Mouse (Mus musculus) G1E (cell line): ENCODE data around the gene Olfr1348. TPM values are rescaled to one million over a fixed set of nuclear protein-coding genes. Genes with fewer than 3 reads are reported as not detected.
"Not testable (repeated sequence)": the region's sequence is repeated elsewhere in the genome, so short reads cannot be mapped to it uniquely, and the experiment has no call there.

Experiments used
- ATAC-seq: 2 replicates; pipeline ENCODE4 v1.8.0; 2016; ENCODE audit warnings: mild to moderate bottlenecking; ENCODE audit not compliant: insufficient number of reproducible peaks, poor library complexity, low FRiP score, severe bottlenecking; ENCODE audit errors: extremely low read depth
- DNase-seq: peaks from one replicate; pipeline ENCODE4 v3.0.0; 2012; ENCODE audit warnings: low spot score
- H3K27me3 ChIP-seq: 2 replicates; pipeline ENCODE4 v1.6.1; 2012; ENCODE audit warnings: mild to moderate bottlenecking, low read length, inconsistent platforms; ENCODE audit not compliant: insufficient read depth
- H3K36me3 ChIP-seq: replicated peaks from 2 replicates; pipeline ENCODE3; 2012; ENCODE audit warnings: mild to moderate bottlenecking, inconsistent platforms
- H3K4me1 ChIP-seq: 2 replicates; pipeline ENCODE4 v1.6.1; 2012; ENCODE audit warnings: low read depth, low read length, inconsistent platforms, mixed read lengths; ENCODE audit not compliant: insufficient read depth
- H3K4me3 ChIP-seq: 2 replicates; pipeline ENCODE4 v1.5.1; 2012; ENCODE audit warnings: low read depth, mild to moderate bottlenecking, inconsistent platforms, low read length, moderate library complexity, mixed read lengths
- H3K9me3 ChIP-seq: replicated peaks from 2 replicates; pipeline ENCODE4 v1.6.1; 2012; ENCODE audit warnings: inconsistent platforms
- CTCF ChIP-seq: IDR thresholded peaks from 2 replicates; pipeline ENCODE4 v1.5.1; 2012; ENCODE audit warnings: low read depth, low read length, inconsistent platforms, mixed read lengths
- GATA1 ChIP-seq: IDR thresholded peaks from 2 replicates; pipeline ENCODE4 v1.6.1; 2012; ENCODE audit warnings: borderline replicate concordance, low read length, inconsistent platforms, mixed read lengths
- GATA2 ChIP-seq: IDR thresholded peaks from 2 replicates; pipeline ENCODE4 v1.6.1; 2012; ENCODE audit warnings: low read depth, low read length, inconsistent platforms, borderline replicate concordance
- POLR2AphosphoS5 ChIP-seq: IDR thresholded peaks from 2 replicates; pipeline ENCODE4 v1.6.1; 2012; ENCODE audit warnings: low read depth, low read length, inconsistent platforms; ENCODE audit not compliant: insufficient replicate concordance
- TAL1 ChIP-seq: conservative IDR thresholded peaks from 2 replicates; pipeline ENCODE4 v1.6.1; 2012; ENCODE audit warnings: low read depth, low read length, inconsistent platforms, mixed read lengths
- polyA plus RNA-seq: library from polyadenylated mRNA; stranded (reverse); fragments of >175 nt; gene quantifications from 2 replicates; pipeline ENCODE4 v1.2.3, GENCODE M21; 2012
- total RNA-seq, 2 experiments: library from RNA; stranded (forward) in 1 of 2; stranded (reverse) in 1 of 2; fragments of 200-1000 nt in 1 of 2; fragments of >200 nt in 1 of 2; fragmentation: Nextera tagmentation in 1 of 2; gene quantifications; 2 replicates each; pipeline ENCODE4 v1.2.3; 2014 to 2017

Gene Olfr1348
- not detected in 2 replicates for total RNA-seq (2014; fragmentation: Nextera tagmentation)
- 0.23 TPM in 1 of 2 replicates, not detected in the other for total RNA-seq (2017)
- not detected in 2 replicates for polyA plus RNA-seq

DNA sequence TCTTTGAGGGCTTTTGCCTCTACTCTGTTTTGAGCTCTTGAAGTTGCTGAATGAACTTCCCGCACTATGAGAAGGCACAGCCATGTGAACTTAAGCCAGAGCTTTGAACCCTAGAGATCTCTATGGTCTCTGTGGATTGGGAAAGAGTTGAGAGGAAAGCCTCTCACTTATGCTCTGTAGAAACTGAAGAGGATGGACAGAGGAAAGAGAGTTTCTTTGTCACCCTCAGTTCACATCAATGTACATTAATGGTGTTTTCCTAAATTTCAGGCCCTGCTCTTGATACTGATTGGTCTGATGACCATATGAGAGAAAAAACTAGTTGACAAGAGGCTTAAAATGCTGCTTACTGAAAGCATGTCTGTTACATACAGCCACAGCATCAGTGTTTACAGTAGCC, at the start of gene Olfr1348:
Gene Olfr1348 (minus strand): TSS at position 101 of the 400 bp plus-strand sequence.
- DNase-seq = no peak
- TF ChIP-seq CTCF = no peak
- no peak for TF ChIP-seq TAL1
- TF ChIP-seq GATA1 = no peak
- TF ChIP-seq POLR2AphosphoS5 = no peak
- TF ChIP-seq GATA2 = no peak
- H3K27me3 ChIP-seq = no peaks in the 10 kb centered on the region
- H3K9me3 ChIP-seq = no peaks in the 10 kb centered on the region
- H3K36me3 ChIP-seq = no peaks in the 10 kb centered on the region
- ATAC-seq = no peak
- no peak within 1 kb of the TSS for H3K4me3 ChIP-seq
- H3K4me1 ChIP-seq = no peaks in the 10 kb centered on the region

DNA sequence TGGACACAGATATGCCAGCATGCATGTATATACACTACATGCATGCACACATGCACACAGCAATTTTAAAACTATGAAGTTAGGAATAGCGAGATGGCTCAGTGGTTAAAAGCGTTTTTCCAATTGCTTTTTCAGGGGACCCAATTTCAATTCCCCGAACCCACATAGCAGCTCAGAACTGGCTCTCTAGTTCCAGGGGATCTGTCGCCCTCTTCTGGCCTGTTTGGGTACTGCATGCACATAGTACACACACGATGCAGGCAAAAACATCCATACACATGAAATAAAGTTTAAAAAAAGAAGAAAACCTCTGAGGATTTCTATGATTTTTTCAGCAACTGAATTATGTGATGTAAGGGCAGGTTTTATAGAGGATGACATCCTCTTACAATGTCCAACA, 17.6 kb upstream of the Olfr1348 start:
- no peaks in the 10 kb centered on the region for H3K4me1 ChIP-seq
- no peak for ATAC-seq
- H3K27me3 ChIP-seq = no peaks in the 10 kb centered on the region
- no peaks in the 10 kb centered on the region for H3K36me3 ChIP-seq
- H3K9me3 ChIP-seq = peaks cover 2% of the 10 kb centered on the region; the same call in 1 of the 2 replicates
- no peak for DNase-seq
- no peak for TF ChIP-seq TAL1
- TF ChIP-seq CTCF = peak; percentile 59
- H3K4me3 ChIP-seq = no peak overlapping the region

DNA sequence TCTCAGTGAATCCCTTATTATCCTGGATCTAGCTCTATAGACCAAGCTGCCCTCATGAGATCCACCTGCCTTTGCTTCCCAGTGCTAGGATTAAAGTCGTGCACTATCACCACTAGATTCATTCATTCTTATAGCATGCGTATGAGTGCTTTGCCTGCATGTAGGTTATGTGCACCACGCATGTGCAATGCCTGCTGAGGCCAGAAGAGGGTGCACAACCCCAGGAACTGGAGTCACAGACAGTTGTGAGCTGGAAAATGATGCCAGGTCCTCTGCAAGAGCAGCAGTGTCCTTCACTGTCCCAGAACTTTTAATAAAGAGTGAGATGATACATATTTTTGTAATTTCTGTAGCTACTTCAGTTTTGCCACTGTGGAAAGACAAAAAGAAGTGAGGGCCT, 16.5 kb upstream of the Olfr1348 start:
- no peak for TF ChIP-seq TAL1
- TF ChIP-seq CTCF = no peak
- TF ChIP-seq POLR2AphosphoS5 = no peak
- TF ChIP-seq GATA1 = no peak
- TF ChIP-seq GATA2 = no peak
- DNase-seq = no peak
- H3K9me3 ChIP-seq = peaks cover 2% of the 10 kb centered on the region; the same call in 1 of the 2 replicates

DNA sequence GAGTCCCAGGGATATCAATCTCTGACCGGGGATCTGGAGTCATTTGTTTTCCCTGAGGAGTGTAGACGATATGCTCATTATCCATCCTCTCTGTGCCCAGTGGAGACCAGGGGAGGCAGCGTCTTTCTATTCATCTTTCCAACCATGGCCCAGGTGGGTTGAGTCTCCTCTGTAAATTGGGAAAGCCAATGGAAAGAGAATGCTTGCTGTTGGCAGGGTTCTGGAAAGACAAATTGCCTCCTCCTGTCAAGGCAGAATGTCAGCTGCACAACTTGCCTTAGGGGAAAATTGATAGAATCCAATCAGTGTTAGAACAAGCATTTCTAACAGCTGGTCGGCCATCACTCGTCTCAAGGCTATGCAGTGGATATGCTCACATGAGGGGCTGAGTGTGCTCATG, 14.3 kb upstream of the Olfr1348 start, which contains the start of gene Olfr1349:
Gene Olfr1349 (minus strand): TSS at position 101 of the 400 bp plus-strand sequence.
- Histone ChIP-seq H3K9me3 (peaks cover 2% of the 10 kb centered on the region; the same call in 1 of the 2 replicates), H3K4me1 (no peaks in the 10 kb centered on the region), H3K4me3 (no peak within 1 kb of the TSS), H3K36me3 (no peaks in the 10 kb centered on the region), H3K27me3 (no peaks in the 10 kb centered on the region)
- no peak for DNase-seq
- TF ChIP-seq TAL1 (no peak), GATA1 (no peak), GATA2 (no peak), POLR2AphosphoS5 (no peak)
- no peak for ATAC-seq

More for the DNA sequence above, 16.5 kb upstream of the Olfr1348 start:
- H3K4me1 ChIP-seq = no peaks in the 10 kb centered on the region
- no peaks in the 10 kb centered on the region for H3K36me3 ChIP-seq
- H3K4me3 ChIP-seq = no peak overlapping the region
- no peaks in the 10 kb centered on the region for H3K27me3 ChIP-seq
- no peak for ATAC-seq

DNA sequence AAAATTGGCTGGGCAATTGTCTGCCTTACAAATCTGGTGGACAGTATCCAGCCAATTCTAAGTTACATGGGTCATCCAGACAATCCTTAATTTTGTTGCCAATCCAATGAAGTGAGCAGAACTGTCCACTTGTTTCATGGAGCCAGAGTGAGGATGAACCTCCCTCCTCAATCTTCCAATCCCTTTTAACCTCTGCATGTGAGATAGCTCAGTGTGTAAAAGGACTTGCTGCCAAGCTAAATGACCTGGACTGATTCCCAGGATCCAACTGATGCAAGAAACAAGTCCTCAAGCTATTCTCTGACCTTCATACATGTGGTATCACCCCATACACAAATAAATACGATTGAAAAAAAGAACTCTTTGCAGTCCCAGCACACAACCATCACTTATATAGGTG, 13.1 kb upstream of the Olfr1348 start:
- Histone ChIP-seq H3K4me3 (no peak overlapping the region), H3K27me3 (no peaks in the 10 kb centered on the region), H3K9me3 (peaks cover 2% of the 10 kb centered on the region; the same call in 1 of the 2 replicates), H3K36me3 (no peaks in the 10 kb centered on the region), H3K4me1 (no peaks in the 10 kb centered on the region)
- no peak for ATAC-seq
- TF ChIP-seq POLR2AphosphoS5 (no peak), GATA1 (no peak), GATA2 (no peak), TAL1 (no peak), CTCF (no peak)
- DNase-seq = no peak

DNA sequence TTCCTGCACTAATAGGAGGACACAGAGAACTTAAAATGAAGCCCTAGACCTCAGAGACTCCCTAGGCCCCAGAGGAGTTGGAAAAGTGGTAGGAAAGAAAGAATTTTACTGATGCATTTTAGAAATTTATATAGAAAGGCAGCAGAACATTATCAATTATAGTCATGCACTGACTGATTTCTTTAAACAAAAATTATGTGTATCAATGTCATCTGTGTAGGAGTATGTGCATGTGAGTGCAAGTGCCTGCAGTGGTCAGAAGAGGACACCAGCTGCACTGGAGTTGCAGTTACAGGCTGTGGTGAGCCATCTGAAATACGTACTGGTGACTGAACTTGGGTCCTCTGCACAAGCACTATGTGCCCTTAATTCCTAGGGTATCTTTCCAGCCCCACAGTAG, 8.9 kb downstream of the Olfr1348 start, which contains the start of gene Olfr1347:
Gene Olfr1347 (minus strand): TSS at position 101 of the 400 bp plus-strand sequence.
- no peak for ATAC-seq
- Histone ChIP-seq H3K36me3 (no peaks in the 10 kb centered on the region), H3K4me1 (no peaks in the 10 kb centered on the region), H3K4me3 (no peak within 1 kb of the TSS), H3K9me3 (no peaks in the 10 kb centered on the region), H3K27me3 (no peaks in the 10 kb centered on the region)
- TF ChIP-seq GATA1 = no peak
- no peak for DNase-seq

DNA sequence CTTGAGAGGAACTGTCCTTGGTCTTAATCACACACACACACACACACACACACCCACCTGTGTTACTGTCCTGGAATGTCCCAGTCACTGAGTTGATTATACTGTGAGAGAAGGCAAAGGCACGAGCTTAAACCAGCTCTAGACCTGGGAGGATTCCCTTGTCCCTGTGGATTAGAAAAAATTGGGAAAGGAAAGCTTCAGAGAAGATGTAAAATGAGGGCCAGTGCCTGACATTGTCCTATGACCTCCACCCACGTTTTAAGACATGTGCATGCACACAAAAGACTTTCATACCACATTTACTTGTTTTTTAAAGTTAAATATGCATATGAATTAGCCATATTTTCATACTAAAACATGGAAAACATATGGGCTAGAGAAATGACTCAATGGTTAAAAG, 21.7 kb downstream of the Olfr1348 start, which contains the start of gene Olfr5:
Gene Olfr5 (minus strand): TSS at position 101 of the 400 bp plus-strand sequence.
- Histone ChIP-seq H3K4me1 (no peaks in the 10 kb centered on the region), H3K27me3 (no peaks in the 10 kb centered on the region), H3K9me3 (no peaks in the 10 kb centered on the region), H3K4me3 (no peak within 1 kb of the TSS), H3K36me3 (no peaks in the 10 kb centered on the region)
- TF ChIP-seq GATA2 = no peak
- ATAC-seq (no peak), DNase-seq (no peak)

DNA sequence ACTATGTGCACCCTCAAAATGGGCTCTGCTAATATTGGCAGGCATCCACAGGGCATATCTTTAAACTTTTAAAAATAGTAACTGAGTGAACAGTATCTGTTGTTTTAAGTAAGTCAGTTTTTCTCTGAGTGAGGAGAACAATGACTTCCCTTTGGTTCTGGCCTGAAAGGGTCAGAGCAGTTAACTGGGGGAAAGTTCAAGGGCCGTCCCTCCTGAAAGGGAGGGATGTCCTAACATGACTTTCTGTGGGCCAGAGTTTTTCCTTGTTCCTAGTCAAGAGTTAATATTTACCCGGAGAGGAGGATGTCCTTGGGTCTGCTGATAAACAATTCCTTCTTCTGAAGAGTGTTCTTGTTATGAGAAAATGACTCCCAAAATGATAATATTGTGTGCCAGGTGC, 30.9 kb downstream of the Olfr1348 start:
- not testable (repeated sequence) for H3K9me3 ChIP-seq, H3K27me3 ChIP-seq, H3K36me3 ChIP-seq, H3K4me1 ChIP-seq, ATAC-seq, H3K4me3 ChIP-seq, DNase-seq
